Mouse (Mus musculus) olfactory bulb, adult 2 months (tissue): ENCODE measurements around the gene Tbxas1.

Source experiments
- CTCF ChIP-seq: fragments of 200-500 bp; IDR thresholded peaks from 2 replicates; pipeline ENCODE4 v1.5.1; 2012; ENCODE audit warnings: low read depth, mild to moderate bottlenecking, low read length, moderate library complexity; ENCODE audit not compliant: insufficient read depth
- POLR2A ChIP-seq: fragments of 200-500 bp; IDR thresholded peaks from 2 replicates; pipeline ENCODE4 v1.6.1; 2012; ENCODE audit warnings: mild to moderate bottlenecking, low read depth, low read length, moderate library complexity; ENCODE audit not compliant: insufficient read depth

- TF ChIP-seq POLR2A (no peak), CTCF (no peak)
Observed at GRCm38 (mm10) chr6:39054878-39055508, 179.8 kb downstream of the Tbxas1 start.
